Mouse (Mus musculus) spleen, adult 2 months (tissue): Measurements from ENCODE around the gene Zbtb8a. TPM values are rescaled to one million over a fixed set of nuclear protein-coding genes. Genes with fewer than 3 reads are reported as not detected.

Experiments used
- DNase-seq, 2 experiments: peaks; one replicate each; pipeline versions ENCODE4 v3.0.0 to v3.0.0-alpha.2; 2012 to 2021; ENCODE audit warnings: low spot score in 2 of 2, low read depth in 1 of 2
- H3K27ac ChIP-seq: fragments of 200-500 bp; 2 replicates; pipeline ENCODE4 v1.5.1; 2012; ENCODE audit warnings: low read length, inconsistent platforms; ENCODE audit not compliant: insufficient read depth
- H3K27me3 ChIP-seq: fragments of 200-500 bp; 2 replicates; pipeline ENCODE4 v1.6.1; 2012; ENCODE audit warnings: mild to moderate bottlenecking, moderate library complexity, low read length, inconsistent platforms; ENCODE audit not compliant: control insufficient read depth, insufficient read depth
- H3K36me3 ChIP-seq: fragments of 200-500 bp; 2 replicates; pipeline ENCODE4 v1.6.1; 2012; ENCODE audit warnings: mild to moderate bottlenecking, low read length, inconsistent platforms; ENCODE audit not compliant: control insufficient read depth, insufficient read depth
- H3K4me1 ChIP-seq: fragments of 200-500 bp; 2 replicates; pipeline ENCODE4 v1.6.1; 2011; ENCODE audit warnings: inconsistent platforms; ENCODE audit not compliant: control insufficient read depth, insufficient read depth, insufficient read length
- H3K4me3 ChIP-seq: fragments of 200-500 bp; 2 replicates; pipeline ENCODE4 v1.5.1; 2011; ENCODE audit warnings: mild to moderate bottlenecking, inconsistent platforms; ENCODE audit not compliant: insufficient read depth, insufficient read length; ENCODE audit errors: extremely low read depth
- CTCF ChIP-seq: fragments of 200-500 bp; IDR thresholded peaks from 2 replicates; pipeline ENCODE4 v1.5.1; 2011; ENCODE audit warnings: mild to moderate bottlenecking, inconsistent platforms; ENCODE audit not compliant: insufficient read depth, insufficient read length, insufficient replicate concordance; ENCODE audit errors: extremely low read depth
- POLR2A ChIP-seq: fragments of 200-500 bp; IDR thresholded peaks from 2 replicates; pipeline ENCODE4 v1.6.1; 2011; ENCODE audit warnings: low read depth, low read length, inconsistent platforms
- WGBS: fragments of 180-500 bp; shearing (Covaris S2); methylation state at CpG from one replicate; pipeline ENCODE4 v1.1.7; 2018; 5-methylcytosine and 5-hydroxymethylcytosine counted together
- polyA plus RNA-seq: library from polyadenylated mRNA; depleted of rRNA; stranded (reverse); fragments of >200 nt; gene quantifications from 2 replicates; pipeline ENCODE4 v1.2.3, GENCODE M21; 2012

Gene Zbtb8a
- polyA plus RNA-seq, 1 experiment = 2.1 TPM

- H3K27ac ChIP-seq = no peak overlapping the region
- TF ChIP-seq POLR2A (no peak), CTCF (no peak)
- no peak overlapping the region for H3K4me3 ChIP-seq
- no peaks in the 10 kb centered on the region for H3K4me1 ChIP-seq
- no peaks in the 10 kb centered on the region for H3K27me3 ChIP-seq
- no peak for DNase-seq
- 82% methylated on average over 3 of the region's 3 CpGs for WGBS
- H3K36me3 ChIP-seq = peaks cover 15% of the 10 kb centered on the region
These were observed 38.2 kb downstream of the Zbtb8a start for GRCm38 (mm10) chr4:129339743-129340142.

DNA sequence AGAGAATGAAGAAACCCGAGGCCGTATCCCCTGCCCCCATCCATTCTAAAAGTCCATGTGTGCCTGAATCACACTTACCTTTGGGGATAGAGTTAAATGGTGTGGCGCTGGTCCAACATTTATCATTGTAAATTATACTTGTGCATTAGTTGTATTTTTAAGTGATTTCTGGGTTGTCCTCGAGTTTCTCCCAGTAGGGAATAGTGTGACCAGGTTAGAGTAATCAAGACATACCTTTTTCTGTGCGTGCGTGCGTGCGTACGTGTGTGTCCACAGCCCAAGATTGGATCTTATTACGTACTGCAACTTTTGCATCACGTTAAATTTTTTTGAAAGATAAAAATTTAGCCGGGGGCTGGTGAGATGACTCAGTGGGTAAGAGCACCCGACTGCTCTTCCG, 41.6 kb downstream of the Zbtb8a start:
- TF ChIP-seq POLR2A (no peak), CTCF (no peak)
- no peaks in the 10 kb centered on the region for H3K27me3 ChIP-seq
- no peaks in the 10 kb centered on the region for H3K4me1 ChIP-seq
- DNase-seq = no peak
- H3K36me3 ChIP-seq = no peaks in the 10 kb centered on the region
- peak overlapping the region; percentile 98 for H3K27ac ChIP-seq
- H3K4me3 ChIP-seq = peak overlapping the region; percentile 80
- 41% methylated on average over 14 of the region's 14 CpGs for WGBS

DNA sequence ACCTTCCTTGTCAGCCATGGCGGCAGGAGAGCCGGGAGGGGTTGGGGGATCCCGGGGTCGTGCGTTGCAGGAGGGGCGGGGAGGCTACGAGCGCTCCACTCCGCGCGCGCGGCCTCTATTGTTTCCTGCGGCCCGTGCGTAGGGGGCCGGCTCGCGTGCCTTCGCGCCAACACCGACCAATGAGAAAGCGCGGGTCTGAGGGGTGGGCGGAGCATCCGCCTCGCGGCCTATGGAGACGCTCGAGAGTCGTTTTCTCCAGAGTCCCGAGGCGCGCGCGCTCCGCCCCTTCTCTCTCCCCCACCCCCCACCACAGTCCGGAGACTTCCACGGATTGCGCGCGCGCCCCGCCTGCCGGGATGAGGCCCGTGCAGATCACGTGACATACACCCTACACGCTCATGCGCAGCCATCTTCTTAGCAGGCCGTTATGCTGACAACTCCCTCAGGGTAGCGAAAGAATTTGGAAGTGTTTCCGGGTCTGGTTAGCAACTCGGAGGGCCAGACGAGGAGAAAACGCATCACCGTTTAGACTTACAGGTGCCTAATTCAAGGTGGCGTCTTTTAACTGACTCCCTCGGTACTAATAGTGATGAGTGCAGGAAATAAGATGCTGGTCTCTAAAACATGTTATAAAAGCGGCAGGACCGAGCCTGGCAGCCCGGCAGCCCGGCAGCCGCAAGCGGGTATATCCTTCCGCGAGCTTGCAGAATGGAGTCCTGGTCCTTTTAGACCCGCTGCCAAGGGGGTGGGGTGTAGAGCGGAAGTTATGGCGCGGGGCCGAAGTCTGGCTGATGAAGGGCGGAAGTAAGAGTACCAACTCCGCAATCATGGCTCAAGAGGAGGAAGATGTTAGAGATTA, 42.5 kb downstream of the Zbtb8a start, which contains the start of the genes Rbbp4 and Zbtb8os:
TSS of gene Rbbp4 (minus strand) at position 155 of the 859 bp plus-strand sequence.
TSS of gene Zbtb8os (plus strand) at position 480 of the 859 bp plus-strand sequence.
- 1% methylated on average over 72 of the region's 73 CpGs for WGBS
- H3K4me1 ChIP-seq = no peaks in the 10 kb centered on the region

DNA sequence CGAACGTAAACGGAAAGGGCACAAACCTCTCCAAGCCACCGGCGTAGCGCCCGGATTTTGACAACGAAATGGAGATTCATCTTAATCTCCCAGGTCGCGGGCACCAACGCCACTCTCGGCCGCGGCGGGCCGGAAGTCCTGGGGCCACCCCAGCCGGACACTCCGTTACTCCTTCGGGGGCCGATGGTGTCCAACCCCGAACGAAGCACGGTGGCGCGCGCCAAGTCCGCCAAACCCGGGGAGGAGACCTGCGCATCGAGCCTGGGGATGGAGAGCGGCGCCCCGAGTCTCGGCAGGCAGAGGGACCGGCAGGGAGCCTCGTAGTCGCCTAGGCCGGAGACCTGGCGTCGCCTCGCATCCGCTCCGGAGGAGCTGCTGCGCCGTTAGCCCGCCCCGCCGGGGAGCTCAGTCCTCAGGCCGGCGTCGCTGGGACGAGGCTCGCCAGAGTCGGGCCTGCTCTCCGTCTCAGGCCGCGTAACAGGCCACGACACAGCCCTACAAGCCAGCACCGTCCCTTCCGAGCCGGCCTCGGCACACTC, 43.2 kb downstream of the Zbtb8a start:
- no peaks in the 10 kb centered on the region for H3K27me3 ChIP-seq
- TF ChIP-seq POLR2A (no peak), CTCF (no peak)
- no peaks in the 10 kb centered on the region for H3K36me3 ChIP-seq
- DNase-seq = no peak
- no peaks in the 10 kb centered on the region for H3K4me1 ChIP-seq
- WGBS = under 1% methylated on average over 57 of the region's 62 CpGs
- peak overlapping the region; percentile 92 for H3K27ac ChIP-seq
- H3K4me3 ChIP-seq = peak overlapping the region; percentile 95

More for the DNA sequence above, 42.5 kb downstream of the Zbtb8a start, which contains the start of the genes Rbbp4 and Zbtb8os:
- peak; percentile 94 to 98 for DNase-seq
- peak within 1 kb of the TSS; percentile 95 for H3K4me3 ChIP-seq
- H3K36me3 ChIP-seq = no peaks in the 10 kb centered on the region
- no peaks in the 10 kb centered on the region for H3K27me3 ChIP-seq
- peak; percentile 69 for TF ChIP-seq POLR2A
- TF ChIP-seq CTCF = no peak
- peak within 1 kb of the TSS; percentile 98 for H3K27ac ChIP-seq

DNA sequence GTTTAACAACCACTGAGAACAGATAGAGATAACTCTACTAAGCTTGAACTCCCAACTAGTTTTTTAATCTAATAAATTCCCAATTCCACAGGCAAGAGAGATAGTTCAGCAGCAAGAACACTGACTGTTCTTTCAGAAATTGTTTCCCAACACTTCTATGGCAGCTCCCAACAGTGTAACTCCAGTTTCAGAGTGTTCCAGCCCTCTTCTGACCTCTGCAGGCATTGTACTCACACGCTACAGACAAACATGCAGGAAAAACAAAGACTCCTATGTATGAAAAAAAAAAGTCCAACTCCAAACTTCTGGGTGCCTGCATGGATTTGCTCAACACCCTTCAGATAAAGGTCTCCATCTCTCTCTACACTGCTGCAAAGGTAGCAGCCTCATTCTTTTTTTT, 45.1 kb downstream of the Zbtb8a start:
- H3K27me3 ChIP-seq = no peaks in the 10 kb centered on the region
- 74% methylated on average over 1 of the region's 1 CpGs for WGBS
- no peak overlapping the region for H3K4me3 ChIP-seq
- no peaks in the 10 kb centered on the region for H3K4me1 ChIP-seq
- peaks cover 8% of the 10 kb centered on the region for H3K36me3 ChIP-seq
- TF ChIP-seq CTCF (no peak), POLR2A (no peak)
- no peak for DNase-seq
- no peak overlapping the region for H3K27ac ChIP-seq

- H3K4me3 ChIP-seq = no peak overlapping the region
- no peaks in the 10 kb centered on the region for H3K27me3 ChIP-seq
- no peak overlapping the region for H3K27ac ChIP-seq
- no peaks in the 10 kb centered on the region; the same call in 1 of the 2 replicates for H3K4me1 ChIP-seq
- 85% methylated on average over 1 of the region's 1 CpGs for whole genome bisulfite sequencing
- no peak for TF ChIP-seq POLR2A
- DNase-seq = no peak
- peaks cover 21% of the 10 kb centered on the region for H3K36me3 ChIP-seq
These were observed 51.7 kb downstream of the Zbtb8a start for GRCm38 (mm10) chr4:129326191-129326590.
